Mouse (Mus musculus) hematopoietic stem cell, adult 5-6 weeks (primary cell): ENCODE measurements at regions not wholly inside any gene's neighbourhood (a gene's known extent, or its start where the extent isn't known, plus 50 kb on each side); places are given as distances from the start of the nearest gene placed in this dataset.

ENCODE experiments used
- ATAC-seq, 2 experiments: fragments of 125-278 bp in 1 of 2; replicated peaks in 1 of 2; 2 replicates each; pipeline ENCODE4 v1.8.0; 2016 to 2017; ENCODE audit warnings: inconsistent platforms in 2 of 2, mild to moderate bottlenecking in 2 of 2, moderate number of reproducible peaks in 2 of 2, low read depth in 1 of 2, moderate TSS enrichment in 1 of 2; ENCODE audit not compliant: low FRiP score in 2 of 2, poor library complexity in 2 of 2, severe bottlenecking in 2 of 2, insufficient read depth in 1 of 2, low TSS enrichment in 1 of 2

- ATAC-seq: no peak
These were observed 201.9 kb upstream of the Six2 start for GRCm38 (mm10) chr17:85889746-85890532.

- no peak for ATAC-seq
These were observed 200.7 kb upstream of the Six2 start for GRCm38 (mm10) chr17:85888568-85889398.

DNA sequence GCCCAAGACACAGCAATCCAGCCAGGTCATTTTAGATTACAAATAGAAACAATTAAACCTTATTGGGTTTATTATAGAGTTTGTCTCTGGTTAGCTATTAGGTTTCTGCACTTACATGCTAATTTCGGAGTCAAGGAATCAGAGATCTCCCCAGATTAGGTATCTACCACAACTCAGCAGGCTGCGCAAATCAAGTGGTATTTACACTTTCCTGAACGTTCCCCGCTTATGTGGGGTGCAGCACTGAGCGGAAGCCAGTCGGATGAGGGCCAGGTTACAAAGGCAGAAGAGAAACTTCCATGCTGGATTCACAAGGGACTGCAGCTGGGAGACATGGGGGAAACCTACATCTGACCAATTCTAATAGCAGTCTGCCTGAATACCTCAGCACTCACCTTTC is 198.6 kb upstream of the Six2 start:
- ATAC-seq: no peak

DNA sequence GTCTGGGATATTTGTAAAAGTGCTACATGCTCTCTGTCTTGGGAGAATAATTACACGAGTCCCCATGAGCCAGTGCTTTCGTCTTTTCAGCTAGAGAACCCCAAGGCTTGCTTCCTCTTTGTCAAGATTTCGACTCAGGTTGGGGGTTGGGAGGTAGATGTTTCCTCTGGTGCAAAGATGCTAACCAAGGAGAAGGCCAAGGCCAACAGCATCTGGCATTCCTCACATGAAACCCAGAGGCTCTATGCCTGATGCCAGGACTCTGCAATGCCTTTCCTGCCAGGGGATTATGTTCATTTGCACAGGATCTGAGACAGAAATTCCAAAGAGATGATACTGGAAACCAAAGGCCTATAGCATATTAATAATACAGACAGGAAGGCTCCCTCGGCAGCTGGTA is 198.2 kb upstream of the Six2 start:
- ATAC-seq: 0 out of 4 replicates have a peak, but pooled peaks of 1 of the 2 experiments have one; percentile 9

DNA sequence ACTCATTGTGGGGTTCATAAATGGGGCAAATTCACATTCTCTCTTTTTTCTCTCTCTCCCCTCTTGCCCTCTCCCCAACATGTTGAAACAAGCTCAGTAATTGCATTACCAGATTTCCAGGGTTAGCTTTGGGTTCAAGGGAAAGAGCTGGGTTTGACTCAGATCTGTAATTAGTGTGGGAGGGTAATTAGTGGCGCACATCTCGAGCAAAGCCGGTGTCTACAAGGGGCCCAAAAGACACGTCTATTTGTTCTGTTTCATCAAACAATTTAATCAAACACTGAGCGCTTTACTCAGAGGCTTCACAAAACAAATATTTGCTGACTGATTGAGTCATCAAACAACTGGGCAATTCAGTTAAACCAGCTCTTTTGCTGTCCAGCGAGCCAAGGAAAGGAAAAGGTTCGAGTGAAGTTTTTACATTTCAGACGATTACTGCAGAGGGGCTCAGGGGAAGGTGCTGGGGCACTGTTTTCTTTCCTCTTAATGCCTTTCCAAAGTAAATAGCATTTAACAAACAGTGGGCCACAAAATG is 193.6 kb upstream of the Six2 start:
- no peak for ATAC-seq

DNA sequence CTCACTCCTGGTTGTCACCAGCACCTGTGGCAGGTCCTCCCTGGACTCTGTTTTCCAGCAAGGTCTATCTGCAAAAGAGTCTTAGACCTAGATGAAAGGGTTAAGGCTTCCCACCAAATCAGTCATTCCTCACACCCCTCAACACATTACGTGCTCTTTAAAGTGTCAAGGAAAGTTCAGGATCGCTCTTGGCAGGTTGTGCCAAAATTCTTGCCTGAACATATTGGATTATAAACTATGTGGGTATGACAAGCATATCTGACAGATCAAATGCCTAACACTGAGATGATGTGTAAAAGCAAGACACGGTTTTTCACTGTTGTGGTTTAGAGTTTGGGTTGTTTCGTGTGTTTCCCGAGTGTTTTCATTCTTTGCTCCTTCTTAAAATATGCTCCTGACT is 193.0 kb upstream of the Six2 start:
- ATAC-seq: no peak

GRCm38 (mm10) chr17:85877426-85877825 is 189.4 kb upstream of the Six2 start:
- no peak for ATAC-seq

- no peak for ATAC-seq
These were observed 188.8 kb upstream of the Six2 start for GRCm38 (mm10) chr17:85876853-85877252.

GRCm38 (mm10) chr17:85873853-85874586 is 185.9 kb upstream of the Six2 start:
- ATAC-seq: peak; percentile 84 to 87

DNA sequence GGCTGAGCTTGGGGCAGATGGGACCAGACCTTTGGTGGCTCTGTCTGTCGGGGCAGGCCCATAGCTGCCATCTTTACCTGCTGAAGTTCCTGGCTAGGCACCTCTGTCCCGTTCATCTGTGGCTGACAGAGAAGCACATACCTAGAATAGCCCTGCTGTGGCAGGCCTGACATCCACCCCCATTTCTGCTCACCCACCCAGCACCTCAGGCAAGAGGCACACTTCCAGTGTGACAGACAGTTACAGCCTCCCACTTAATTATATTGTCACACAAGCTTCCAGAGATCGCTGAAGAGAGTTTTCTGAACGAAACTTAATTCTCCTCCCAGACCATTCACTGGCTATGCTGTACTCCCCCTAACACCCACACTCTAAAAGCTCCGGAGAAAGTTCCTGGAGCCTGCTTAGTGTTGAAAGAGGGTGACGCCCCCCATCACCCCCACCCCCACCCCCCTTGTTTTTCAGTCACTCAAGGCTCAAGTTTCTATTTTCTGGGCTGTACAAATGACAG is 184.9 kb upstream of the Six2 start:
- ATAC-seq: no peak

GRCm38 (mm10) chr17:85870406-85870805 is 182.3 kb upstream of the Six2 start:
- ATAC-seq: no peak

DNA sequence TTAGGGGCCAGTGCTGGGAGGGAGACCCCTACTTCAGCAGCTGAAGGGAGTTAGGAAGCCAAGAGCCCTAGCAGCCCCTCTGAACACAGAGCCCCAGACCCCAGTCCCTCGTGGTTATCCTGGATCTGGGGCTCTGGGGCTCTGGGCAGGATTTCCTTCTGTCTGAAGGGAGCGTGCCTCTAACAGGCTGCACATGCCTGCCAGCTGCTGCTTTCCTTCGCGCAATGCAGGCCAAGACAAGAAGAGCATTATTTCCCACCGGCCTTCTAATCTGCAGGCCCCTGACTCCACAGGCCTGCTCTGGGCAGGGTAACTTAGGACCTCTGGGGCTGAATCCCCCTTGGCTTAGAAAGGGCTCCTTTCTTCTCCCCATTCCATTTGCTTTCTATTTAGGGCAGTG is 181.1 kb upstream of the Six2 start:
- no peak for ATAC-seq

GRCm38 (mm10) chr17:85867945-85868616 is 180.0 kb upstream of the Six2 start:
- ATAC-seq: no peak

DNA sequence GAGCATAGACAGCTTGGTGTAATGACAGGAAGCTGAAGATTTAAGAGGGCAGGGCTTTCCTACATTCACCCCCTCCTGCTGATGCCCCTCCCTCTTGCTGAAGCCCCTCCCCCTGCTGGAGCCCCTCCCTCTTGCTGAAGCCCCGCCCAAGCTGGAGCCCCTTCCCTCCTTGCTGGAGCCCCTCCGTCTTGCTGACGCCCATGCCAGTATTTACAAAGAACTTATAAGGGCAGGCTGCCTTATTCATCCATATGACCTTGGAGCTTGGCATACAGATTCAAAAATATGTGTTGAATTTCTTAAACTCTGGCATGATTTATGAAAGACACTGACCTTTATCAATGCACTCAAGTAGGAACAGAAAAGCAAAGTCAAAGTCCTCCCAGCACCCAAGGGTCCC is 178.5 kb upstream of the Six2 start:
- no peak for ATAC-seq

DNA sequence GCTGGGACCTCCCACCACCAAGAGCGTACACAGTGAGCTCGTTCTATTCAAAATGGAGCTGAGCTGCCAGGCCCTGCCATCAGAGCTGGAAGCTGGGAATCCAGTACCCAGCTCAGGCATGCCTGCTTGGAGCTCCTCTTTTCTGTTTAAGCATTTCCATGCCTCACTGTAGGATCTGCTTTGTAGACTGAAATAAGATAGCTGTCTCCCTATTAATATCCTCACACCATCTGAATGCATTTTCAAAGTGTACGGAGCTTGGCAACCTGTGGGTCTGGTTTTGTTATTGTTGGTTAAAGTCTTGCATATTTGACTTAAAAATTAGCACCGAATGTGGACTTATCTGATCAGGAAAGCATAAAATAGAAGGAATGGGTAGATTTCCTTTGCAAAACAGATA is 177.9 kb upstream of the Six2 start:
- no peak for ATAC-seq

GRCm38 (mm10) chr17:85861328-85861727 is 173.3 kb upstream of the Six2 start:
- no peak for ATAC-seq

- no peak for ATAC-seq
These were observed 172.7 kb upstream of the Six2 start for GRCm38 (mm10) chr17:85860797-85861196.
